8 mouse cellular contexts compared by ENCODE assay signal in the genomic region with DNA sequence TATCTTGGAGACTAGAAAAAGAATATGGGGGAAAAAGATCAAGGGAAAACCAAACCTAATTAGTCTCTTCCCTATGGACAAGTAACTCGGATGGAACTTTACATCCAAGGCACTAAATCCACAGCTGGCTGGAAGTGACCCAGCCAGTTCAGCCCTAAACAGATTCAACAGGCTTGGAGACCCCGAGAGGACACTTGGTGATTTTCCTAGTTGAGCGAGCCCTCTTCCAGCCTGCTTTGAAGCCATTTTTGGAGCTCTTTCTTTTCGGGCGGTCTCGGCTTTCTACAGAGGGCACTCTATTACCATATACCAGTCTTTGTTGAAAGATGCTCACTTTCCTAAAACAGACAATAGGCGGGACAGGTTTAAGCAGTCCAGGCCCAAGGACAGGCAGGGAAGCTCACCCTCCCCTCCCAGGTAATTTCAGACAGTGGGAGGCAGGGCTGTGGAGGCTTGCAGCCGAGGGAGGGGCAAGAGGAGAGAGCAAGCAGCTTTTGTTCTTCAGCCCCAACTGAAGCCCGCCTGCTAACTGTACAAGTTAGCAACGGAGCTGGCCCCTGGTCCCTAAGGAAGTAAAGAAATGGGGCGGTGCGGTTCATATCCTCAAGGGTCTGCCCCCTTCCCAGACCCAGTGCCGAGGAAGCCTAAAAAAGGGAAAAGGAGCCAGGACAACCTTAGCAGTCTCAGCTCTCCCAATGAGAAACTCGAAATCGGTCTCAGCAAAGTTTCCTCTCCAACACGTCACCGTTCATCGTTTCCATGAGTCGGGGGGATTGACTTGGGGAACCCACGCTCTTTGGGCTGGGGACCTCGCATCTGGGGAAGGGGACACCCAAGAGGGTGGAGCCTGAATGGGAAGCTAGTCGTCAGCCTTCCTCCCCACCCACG. TPM values are rescaled to one million over a fixed set of nuclear protein-coding genes. Genes with fewer than 3 reads are reported as not detected.
A peak's percentile ranks its signal among the peaks of the same experiment; 100 is the strongest.
DNase-seq lines count a peak whose midpoint lies in the region; ATAC-seq and TF ChIP-seq lines count a peak whose summit lies in the region.

No protein-coding gene starts in this region.

- no peaks in the 10 kb centered on the region for H3K27me3 ChIP-seq in G1E (ENCODE audit: insufficient read depth, low read length)
- H3K27me3 ChIP-seq in lung, embryonic 16.5 days (ENCODE audit: control insufficient read depth, insufficient read depth, low read depth, low read length) = no peaks in the 10 kb centered on the region

- H3K9ac ChIP-seq in lung, embryonic 16.5 days (ENCODE audit: low read length) = peak overlapping the region; percentile 82

- H3K4me3 ChIP-seq in G1E (ENCODE audit: low read depth, low read length) = peak overlapping the region; percentile 75
- peak overlapping the region; percentile 66 for H3K4me3 ChIP-seq in lung, embryonic 16.5 days (ENCODE audit: low read length)

- no peak for ATAC-seq in G1E (ENCODE audit: extremely low read depth, insufficient number of reproducible peaks, low FRiP score, poor library complexity, severe bottlenecking)
- peak; percentile 44 for ATAC-seq in lung, embryonic 16.5 days (ENCODE audit: low read depth)
- no peak for ATAC-seq in cerebellum, adult (ENCODE audit: insufficient number of reproducible peaks, low FRiP score, low TSS enrichment)

- DNase-seq in G1E (ENCODE audit: low spot score) = no peak
- peak; percentile 23 for DNase-seq in c-Kit-positive CD71-positive TER-119-positive erythroid progenitor cells, embryonic 14.5 days (ENCODE audit: low spot score)
- peak; percentile 98 for DNase-seq in heart, adult 11 months
- peak; percentile 65 for DNase-seq in kidney, adult 18-20 months
- peak; percentile 34 for DNase-seq in skeletal muscle tissue, adult 2 months (ENCODE audit: low read depth, low spot score)
- no peak for DNase-seq in frontal cortex, postnatal 14 days (ENCODE audit: low spot score in 2 of 2)

- WGBS in lung, embryonic 16.5 days = 0% methylated on average over 23 of the region's 23 CpGs

- TF ChIP-seq CTCF in G1E (IDR thresholded peaks at IDR 0.05; ENCODE audit: low read depth, low read length) = no peak

- peak overlapping the region; percentile 90 for H3K4me2 ChIP-seq in lung, embryonic 16.5 days (ENCODE audit: low read depth, low read length)

- H3K27ac ChIP-seq in lung, embryonic 16.5 days (ENCODE audit: low read length) = peak overlapping the region; percentile 97

- H3K4me1 ChIP-seq in G1E (ENCODE audit: insufficient read depth, low read depth, low read length) = peaks cover 6% of the 10 kb centered on the region
- peaks cover 24% of the 10 kb centered on the region for H3K4me1 ChIP-seq in lung, embryonic 16.5 days (replicated peaks; ENCODE audit: control insufficient read depth, insufficient read depth, low read length)

- peaks cover 26% of the 10 kb centered on the region for H3K9me3 ChIP-seq in G1E (replicated peaks)
- H3K9me3 ChIP-seq in lung, embryonic 16.5 days (ENCODE audit: control insufficient read depth, low read length) = no peaks in the 10 kb centered on the region

- peaks cover 24% of the 10 kb centered on the region for H3K36me3 ChIP-seq in G1E (replicated peaks)
- peaks cover 8% of the 10 kb centered on the region for H3K36me3 ChIP-seq in lung, embryonic 16.5 days (ENCODE audit: control insufficient read depth, insufficient read depth, low read length)

RNA-seq across cellular contexts. Expression of gene Tgif1, which starts 4.6 kb away (rescaled TPM):
- total RNA-seq in G1E (2014; fragmentation: Nextera tagmentation) (31.4 and 47.6 TPM in 2 replicates), G1E (2017) (7.4 and 11.0 TPM in 2 replicates)
- 5.1 and 5.4 TPM in 2 replicates for polyA plus RNA-seq in G1E (2012)
- polyA plus RNA-seq in lung, embryonic 16.5 days (2015; fragmentation: Nextera tagmentation; extraction: Ambion mirVana) = 63.1 and 69.4 TPM in 2 replicates

Comparison
In these comparisons a context has a peak if more than half of its experiments do, and no peak if none do; other contexts are left out.
1. DNase-seq: peak in c-Kit-positive CD71-positive TER-119-positive erythroid progenitor cells, embryonic 14.5 days (single experiment), heart, adult 11 months (single experiment), kidney, adult 18-20 months (single experiment) and skeletal muscle tissue, adult 2 months (single experiment); none in G1E (single experiment) and frontal cortex, postnatal 14 days (0 of 2).